Mouse (Mus musculus): ENCODE data around the gene Tespa1.
A peak's percentile ranks its signal among the peaks of the same experiment; 100 is the strongest.
"Not testable (repeated sequence)": the region's sequence is repeated elsewhere in the genome, so short reads cannot be mapped to it uniquely, and the experiment has no call there.

Gene Tespa1

DNA sequence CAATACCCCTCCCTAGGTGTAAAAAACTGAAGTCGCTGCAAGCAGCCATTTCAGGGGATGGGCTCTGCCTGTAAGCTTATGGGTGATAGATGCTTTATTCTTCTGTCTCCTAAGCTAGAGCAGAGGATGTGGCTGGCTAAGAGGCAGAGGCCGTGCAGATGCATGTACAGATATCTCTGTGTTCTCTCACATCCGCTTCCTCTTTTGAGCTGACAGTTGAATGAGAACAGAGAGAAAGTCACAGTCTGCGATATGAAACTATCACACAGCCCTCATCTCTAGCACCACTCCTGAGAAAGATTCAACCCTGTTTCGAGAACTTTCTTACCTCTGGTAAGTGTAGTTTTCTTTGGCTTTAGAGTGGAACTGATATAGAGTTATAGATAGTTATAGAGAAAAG lies at the start of gene Tespa1:
Gene Tespa1, plus strand, starts transcription at position 234 of the 400 bp plus-strand sequence.
- DNase-seq = no peak

DNA sequence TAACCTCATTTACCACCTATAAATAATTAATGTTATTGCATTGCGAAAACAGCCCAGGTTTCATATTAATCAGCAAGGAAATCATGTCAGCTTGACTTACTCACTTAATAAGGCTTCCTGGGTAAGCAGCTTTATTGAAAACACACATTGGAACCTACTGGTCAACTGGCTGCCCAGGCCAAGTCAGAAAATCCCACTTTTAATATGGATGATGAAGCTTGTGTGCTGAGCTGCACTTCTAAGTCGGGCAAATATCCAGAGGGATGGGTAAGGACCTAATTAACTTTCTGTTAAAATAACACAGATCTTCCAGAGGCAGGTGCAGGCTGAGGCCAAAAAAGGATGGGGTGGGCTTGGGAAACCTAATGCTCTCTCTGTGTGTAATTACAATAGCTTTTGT lies 46.9 kb upstream of the Tespa1 start:
- no peak for DNase-seq

DNA sequence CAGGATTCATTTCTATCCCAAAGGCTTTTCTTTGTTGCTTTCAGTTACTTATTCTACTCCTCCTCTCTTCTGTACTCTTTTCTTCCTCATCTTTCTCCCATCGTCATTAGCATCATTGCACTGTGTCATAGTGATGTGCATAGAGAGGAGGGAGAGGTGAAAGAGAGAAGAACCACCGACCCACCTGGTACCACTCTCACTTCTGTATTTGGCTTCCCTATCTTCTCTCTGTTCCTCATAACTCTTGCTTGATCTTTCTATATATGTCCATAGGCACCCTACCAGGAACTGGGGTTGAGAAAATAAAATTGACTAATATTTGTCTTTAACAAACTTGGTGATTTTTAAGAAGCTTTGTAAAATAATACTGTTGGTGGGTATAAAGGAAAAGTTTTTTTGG lies 46.2 kb upstream of the Tespa1 start:
- DNase-seq = no peak

DNA sequence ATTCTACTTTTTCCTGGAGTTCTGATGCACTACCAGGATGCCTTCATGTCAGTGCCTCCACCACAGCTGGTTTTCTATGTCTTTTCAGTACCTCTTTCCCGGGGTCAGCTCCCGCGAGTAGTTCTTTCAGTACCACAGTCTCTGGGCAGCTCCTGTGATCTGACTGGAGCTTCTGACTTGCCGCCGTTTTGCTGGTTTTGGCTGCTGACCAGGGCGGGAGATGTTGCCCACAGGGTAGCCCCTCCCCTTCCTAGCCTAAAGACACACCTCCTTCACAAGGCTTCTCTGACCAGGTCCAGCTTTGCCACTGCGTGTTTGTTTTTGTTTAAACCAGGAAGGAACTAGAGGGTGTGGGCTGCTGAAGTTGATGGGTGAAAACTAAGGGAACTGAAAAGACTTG lies 42.6 kb upstream of the Tespa1 start, which contains the start of gene Neurod4:
Gene Neurod4, minus strand, starts transcription at position 175 of the 400 bp plus-strand sequence.
- DNase-seq = peak; percentile 54 to 69

DNA sequence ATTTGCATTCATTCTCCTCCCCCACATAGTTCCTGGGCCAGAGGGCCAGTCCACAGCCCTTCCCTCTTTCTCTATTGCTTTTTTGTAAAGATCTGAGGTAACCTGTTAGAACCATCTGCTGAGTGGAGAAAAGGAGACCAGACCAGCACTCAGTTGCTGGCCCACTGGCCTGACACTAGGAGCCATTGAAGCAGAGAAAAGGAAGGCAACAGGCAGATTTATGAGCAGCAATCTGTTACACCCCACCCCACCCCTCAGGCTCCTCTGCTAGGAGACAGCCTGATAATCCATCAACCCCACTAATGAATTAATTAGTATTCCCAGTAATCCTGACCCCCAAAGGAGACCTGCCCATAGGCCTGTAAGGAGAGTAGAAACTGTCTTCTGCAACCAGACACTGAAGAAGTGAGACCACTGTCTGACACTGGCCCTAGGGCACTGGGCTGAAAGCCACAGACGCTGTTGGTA lies 40.7 kb upstream of the Tespa1 start:
- peak in 1 of 2 experiments; percentile 18 for DNase-seq

DNA sequence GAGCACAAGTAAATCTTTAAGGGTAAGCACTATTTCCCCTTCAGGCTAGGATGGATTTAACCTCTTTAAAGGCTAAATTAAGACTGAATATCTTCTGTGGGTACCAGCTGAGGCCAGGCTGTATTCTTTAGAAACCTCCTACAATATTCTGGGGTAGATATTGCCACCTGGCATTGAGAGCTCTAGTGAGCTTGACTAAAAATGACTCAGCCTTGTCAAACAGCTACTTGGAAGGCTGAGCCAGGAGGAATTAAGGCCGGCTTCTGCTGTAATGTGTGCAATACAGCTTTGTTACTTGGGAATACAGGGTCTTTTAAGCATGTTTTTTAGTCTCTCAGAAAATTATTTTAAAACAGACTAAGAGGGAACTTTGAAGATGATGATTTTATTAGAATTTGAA lies 35.5 kb upstream of the Tespa1 start:
- no peak for DNase-seq

DNA sequence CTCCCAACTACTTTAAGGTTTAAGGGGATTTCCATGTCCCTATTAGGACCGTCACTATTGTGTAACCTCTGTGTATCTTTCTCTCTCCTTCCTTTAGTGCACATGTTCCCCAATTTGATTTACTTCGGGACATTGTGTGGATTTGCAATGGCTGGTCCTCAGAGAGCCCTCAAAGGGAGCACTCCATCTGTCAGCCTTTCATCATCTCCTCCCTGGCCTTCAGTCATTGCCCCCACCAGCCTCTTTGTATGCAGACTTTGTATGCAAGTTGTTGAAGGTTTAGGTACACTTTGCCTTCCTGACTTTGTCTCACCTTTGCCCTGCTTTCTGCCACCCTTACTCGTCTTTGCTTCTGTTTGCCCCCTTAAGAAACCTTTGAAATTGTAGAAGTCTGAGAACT lies 34.7 kb upstream of the Tespa1 start:
- no peak for DNase-seq

DNA sequence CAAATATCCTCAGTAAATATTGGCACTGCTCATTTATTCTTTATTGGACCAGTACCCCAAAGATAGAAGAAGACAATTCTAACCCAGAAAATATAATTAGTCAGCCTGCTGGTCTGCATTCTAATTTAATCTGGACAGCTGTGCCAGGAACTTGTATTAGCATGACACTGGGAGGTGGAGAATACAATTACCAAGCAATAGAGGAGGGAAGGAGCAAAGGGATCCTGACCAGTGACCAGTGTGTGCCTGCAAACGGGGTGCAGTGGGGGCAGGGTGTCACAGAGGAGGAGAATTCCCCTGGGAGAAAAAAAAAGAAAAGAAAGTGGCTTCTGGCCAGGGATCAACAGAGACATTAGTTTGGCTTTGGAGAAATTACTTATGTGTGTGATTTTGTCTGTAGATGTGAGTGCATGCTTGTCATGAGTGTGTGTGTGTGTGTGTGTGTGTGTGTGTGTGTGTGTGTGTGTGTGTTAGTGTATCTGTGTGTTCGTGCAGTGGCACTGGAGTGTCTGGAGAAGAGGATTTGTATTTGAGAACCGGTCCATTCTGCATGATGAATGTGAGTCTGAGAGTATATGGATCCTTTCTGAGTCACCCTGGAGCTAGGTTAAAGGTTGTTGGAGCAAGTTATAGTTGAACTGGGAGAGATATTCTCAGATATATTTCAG lies 28.8 kb upstream of the Tespa1 start:
- no peak for DNase-seq

DNA sequence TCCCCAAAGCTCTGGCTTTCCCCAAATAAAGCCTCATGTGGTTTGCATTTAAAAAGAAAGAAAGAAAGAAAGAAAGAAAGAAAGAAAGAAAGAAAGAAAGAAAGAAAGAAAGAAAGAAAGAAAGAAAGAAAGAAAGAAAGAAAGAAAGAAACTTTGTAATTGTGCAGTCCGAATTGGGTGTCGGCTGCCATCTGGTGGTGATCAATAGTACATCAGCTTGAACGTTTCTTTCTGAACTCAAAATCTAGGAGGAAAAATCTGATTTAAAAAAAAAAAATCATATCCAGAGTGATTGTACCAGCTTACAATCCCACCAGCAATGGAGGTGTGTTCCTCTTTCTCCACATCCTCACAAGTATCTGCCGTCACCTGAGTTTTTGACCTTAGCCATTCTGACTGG lies 23.9 kb upstream of the Tespa1 start:
- DNase-seq = peak; percentile 49 to 63

DNA sequence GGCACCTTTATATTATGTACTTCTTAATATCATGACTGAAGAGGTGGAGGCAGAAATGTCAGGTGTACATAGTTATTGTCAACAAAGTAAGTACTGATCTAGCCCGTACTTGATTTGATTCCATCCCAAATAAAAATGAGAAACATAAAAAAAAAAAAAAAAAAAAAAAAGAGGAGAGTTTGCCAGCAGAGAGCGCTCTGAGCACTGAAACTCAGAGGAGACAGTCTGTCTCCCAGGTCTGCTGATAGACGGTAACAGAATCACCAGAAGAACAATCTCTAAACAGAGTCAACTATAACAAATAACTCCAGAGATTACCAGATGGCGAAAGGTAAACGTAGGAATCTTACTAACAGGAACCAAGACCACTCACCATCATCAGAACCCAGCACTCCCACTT lies 18.5 kb upstream of the Tespa1 start:
- DNase-seq = not testable (repeated sequence)

DNA sequence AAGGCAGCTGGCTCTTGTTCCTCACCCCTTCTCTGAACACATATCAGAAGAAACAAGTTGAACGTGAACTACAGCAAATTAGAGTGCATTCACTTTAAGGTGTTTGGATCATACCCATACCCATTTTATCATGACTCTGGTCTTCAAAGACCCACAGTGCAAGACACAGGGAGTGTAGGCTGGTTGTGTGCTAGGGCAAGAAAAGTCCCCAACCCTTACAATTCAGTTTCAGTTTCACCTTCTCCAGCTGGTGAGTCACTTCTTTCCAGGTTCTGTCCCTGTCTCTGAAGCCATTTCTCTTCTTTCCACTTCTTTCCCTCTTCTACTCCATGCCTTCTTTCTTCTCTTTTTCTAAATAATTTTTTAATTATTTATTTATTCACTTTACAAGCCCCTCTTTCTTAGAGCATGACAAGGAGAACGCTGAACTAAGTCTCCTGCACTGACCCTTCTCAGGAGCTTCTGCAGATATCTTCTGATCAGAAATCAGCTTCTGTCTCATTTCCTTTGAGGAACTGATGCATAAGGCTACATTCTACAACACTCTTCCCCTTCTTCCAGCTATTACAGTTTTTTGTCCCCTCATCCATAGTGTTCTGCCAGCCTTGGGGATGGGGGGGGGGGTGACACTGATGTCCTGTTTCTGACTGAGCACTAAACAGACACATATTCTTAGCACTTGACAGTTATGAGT lies 11.0 kb upstream of the Tespa1 start:
- no peak for DNase-seq

DNA sequence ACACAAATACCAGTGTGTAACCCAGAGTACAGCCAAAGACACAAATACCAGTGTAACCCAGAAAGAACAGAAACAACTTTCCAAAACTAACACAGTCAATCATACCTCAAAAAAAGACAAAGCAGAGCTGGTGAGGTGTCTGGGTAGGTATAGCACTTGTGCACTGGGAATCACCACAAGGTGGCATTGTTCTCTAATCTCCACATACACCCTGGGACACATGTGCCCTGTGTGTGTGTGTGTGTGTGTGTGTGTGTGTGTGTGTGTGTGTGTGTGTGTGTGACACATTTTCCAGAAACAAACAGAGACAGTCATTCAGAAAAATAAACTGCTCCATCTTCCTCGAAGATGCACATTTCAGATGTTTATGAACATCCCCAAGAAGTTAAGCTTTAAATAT lies 9.1 kb upstream of the Tespa1 start:
- peak in 1 of 2 experiments; percentile 9 for DNase-seq

DNA sequence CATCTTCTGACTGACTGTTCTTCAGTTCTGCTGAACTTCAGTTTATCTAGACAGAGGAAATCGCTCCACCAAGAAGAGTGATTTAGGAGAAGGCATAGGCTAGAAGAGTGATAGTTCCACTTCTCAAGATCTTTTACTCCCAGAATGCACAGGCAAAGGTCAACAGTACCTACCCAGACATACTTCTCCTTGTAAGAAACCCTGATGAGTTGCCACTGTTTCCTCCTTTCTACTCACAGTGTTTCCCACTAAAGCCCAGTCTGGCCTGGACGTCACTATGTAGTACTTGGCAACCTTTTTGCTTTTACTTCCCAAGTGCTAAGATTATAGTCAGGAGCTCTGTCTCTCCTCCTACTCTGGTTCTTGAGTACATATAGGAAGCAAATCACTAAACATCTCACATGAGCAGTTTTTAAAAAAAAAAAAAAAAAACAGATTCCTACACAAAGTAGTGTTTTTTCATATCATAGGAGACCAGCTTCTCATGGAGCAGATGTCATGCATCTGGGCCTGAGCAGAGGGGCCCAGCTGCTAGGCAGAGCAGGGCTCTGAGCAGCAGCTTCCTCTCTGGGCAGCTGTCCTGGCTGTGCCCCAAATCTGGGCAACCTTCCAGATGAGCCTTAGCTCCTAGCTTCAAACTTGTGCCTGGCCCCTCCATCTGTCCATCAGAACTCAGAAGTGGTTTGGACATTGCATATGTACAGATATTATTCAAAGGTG lies 8.4 kb upstream of the Tespa1 start:
- peak; percentile 16 to 44 for DNase-seq

DNA sequence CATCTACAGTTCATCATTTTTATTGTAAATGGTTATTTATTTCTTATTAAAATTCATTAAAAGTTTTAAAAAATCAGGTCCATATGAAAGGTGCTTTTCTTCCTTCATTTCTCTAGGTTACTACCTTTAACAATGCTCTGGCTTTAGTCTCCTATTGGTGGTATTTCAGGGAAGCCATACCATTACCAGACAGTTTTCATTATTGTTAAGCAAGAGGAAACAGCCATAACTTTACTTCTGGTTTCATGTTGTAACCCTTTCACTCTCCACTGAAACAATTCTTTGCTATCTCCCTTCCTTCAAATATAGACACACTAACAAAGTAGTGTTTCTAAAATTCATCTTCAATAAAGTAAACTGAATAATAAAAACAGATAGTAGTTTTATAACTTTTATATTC lies 6.8 kb upstream of the Tespa1 start:
- DNase-seq = no peak

DNA sequence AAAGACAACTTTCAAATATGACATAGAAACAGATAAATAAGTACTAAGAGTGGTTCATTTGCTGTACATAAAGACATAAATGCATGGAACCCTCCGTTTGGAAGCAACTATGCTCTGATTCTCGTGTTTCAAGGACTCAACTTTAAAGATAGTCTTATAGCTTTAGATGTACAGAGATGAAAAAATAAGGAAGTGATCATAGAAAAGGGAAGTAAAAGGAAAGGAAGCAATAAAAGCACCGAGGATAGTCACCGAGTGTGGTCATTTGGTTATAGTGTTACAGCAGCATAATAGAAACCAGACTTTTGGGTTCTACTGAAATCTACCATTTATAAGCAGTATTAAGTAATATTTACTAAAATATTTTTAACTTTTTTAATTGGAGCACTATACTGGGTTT lies 4.0 kb upstream of the Tespa1 start:
- DNase-seq = no peak

DNA sequence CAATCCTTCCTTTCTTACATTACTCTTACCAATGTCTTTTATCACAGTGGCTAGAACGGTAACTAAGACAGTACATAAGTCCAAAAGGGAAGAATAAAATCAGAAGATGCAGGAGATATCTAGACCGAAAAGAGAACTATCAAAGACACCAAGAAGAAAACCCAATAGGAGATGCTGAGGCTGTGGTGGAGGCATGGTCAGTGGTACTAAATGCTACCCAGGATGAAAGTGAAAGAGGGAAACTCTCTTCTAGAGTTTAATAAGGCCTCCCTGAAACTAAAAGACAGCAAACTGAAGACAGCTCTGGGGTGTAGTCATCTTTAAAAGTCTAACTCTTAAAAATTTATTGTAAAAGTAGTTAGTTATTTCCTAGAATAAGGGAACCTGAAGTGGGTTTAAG lies 2.0 kb upstream of the Tespa1 start:
- DNase-seq = no peak

DNA sequence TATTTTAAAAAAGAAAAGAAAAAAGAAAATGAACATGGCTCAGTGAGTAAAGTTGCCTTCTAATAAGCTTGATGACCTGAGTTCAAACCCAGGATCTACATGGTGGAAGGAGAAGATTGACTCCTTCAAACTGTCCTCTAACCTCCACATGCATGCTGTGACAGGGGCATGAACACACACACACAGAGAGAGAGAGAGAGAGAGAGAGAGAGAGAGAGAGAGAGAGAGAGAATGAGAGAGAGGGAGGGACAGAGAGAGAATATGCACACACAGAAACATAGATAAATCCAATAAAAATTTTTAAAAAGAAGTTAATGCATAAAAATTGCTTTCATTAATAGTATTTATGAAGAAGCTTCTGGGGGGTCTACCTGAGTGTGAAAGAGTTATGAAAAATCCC lies 608 bp upstream of the Tespa1 start:
- no peak for DNase-seq

DNA sequence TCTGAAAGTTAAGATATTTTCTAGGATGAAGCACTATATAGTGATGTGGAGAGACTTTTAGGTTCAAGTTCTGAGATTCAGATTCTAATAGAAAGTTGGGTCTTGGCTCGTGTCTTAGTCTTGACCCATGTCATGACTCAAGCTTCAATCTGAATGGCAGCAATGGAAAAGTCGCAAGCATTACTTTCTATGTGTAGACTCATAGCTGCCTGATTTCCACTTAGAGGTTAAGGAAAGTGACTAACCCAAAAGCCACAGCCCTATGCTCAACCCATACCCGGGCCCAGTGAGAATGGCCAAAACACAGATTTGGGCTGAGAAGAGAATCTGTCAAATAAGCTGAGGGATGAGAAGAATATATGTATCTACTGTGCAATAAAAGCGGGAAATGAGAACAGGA lies 1.6 kb downstream of the Tespa1 start:
- no peak for DNase-seq

DNA sequence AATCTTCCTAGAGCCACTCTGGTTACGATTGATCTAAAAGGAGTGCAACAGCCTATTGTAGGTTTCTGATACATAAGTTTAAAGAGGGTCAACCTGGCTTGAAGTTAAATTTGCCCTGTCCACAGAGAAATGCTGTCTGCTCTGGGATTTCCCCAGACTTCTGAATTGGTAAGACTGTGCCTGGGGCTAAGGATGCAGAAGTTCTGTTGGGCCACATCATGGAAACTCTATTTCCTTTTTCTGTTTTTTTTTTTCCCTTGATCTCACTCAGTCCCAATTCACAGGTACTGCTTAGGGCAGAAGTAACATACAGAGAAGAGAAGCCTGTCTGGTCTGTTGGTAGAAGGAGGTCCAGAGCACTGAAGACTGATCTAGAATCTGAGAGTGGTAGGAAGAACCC lies 8.0 kb downstream of the Tespa1 start:
- DNase-seq = no peak

DNA sequence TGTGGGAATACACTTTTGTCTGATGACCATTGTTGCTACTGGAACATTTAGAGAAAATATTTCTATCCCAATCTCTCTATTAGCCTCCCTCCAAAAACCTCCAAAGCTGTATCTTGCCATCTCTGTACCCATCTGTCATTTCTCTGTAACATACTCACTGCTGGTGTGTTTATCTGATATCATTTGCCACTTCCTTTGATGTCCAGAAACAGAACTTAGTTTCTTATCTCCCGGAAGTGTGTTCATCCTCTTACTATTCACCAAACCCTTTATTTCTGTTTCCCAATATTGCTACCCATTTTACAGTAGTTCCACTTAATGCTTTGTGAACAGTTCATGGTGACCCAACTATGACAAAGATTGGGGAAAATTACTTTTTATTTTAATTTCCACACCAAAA lies 13.7 kb downstream of the Tespa1 start:
- no peak for DNase-seq

DNA sequence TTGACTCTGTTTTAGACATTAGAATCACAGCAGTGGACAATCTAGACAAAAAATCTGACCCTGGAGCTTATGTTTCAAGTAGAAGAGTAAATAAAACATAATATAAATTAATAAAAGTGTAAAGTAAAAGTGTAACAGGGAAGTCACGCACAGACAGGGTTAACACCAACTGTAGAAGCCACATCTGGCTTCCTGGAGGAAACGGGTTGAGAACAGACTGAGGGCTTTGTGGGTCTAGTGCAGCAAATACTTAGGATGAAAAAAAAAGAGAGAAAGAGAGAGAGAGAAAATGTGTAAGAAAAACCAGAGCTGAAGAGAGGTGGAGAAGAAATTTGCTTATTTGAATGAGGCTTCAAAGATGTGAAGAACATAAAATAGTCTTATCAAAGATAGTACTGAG lies 14.9 kb downstream of the Tespa1 start:
- no peak for DNase-seq

DNA sequence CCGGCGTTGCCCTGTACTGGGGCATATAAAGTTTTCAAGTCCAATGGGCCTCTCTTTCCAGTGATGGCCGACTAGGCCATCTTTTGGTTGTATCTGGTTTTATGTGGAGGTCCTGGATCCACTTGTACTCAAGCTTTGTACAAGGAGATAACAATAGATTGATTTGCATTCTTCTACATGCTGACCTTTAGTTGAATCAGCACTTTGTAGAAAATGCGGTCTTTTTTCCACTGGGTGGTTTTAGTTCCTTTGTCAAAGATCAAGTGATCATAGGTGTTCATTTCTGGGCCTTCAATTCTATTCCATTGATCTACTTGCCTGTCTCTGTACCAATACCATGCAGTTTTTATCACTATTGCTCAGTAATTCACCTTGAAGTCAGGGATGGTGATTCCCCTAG lies 17.4 kb downstream of the Tespa1 start:
- not testable (repeated sequence) for DNase-seq

DNA sequence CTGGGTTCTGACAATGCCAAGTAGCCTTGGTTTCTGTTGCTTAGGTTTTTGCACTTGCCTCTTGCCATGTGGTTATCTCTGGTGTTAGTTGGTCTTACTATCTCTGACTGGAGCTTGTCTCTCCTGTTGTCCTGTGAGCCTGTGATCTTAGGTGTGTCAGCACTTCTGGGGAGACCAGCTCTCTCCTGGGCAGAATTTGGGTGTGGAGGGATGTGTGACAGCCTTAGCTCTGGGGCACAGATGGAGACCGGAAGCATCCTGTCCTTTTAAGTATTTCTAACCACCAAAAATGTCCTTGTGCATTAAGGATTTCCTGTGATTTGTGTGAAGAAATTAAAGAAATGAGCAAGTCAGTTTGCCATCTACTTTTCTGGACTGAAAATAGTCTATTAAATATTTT lies 21.4 kb downstream of the Tespa1 start:
- no peak for DNase-seq

Data from cerebellum, postnatal 14 days (tissue).